Mouse (Mus musculus): ENCODE measurements around the gene Lrrc56.

DNA sequence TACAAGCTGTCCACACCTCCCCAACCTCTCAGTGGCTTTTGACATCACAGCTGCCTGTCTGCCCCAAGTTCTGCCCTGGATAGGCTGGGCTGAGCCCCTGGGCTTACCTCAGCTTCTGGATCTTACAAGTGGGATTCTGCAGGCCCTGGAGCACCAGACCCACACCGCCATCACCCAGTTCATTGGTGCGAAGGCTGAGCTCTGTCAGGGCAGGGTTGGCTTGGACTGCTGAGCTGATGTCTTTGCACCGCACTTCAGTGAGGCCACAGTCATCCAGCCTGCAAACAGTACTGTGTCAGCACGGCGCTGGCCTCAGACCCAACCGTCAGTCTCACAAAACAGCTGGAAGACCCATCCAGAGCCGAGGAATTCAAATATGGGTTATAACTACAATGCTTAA, 29.6 kb upstream of the Lrrc56 start:
- TF ChIP-seq CTCF (IDR thresholded peaks at IDR 0.05; ENCODE audit: borderline replicate concordance, control insufficient read depth, extremely low read depth, insufficient read depth, low read length, poor library complexity), result no peak
- TF ChIP-seq POLR2A (IDR thresholded peaks at IDR 0.05; ENCODE audit: control insufficient read depth, extremely low read depth, insufficient read depth, low read length, poor library complexity), result no peak

Data from thymus, adult 2 months (tissue).